Comparison of ENCODE assay signal across 24 mouse cellular contexts in the genomic region with DNA sequence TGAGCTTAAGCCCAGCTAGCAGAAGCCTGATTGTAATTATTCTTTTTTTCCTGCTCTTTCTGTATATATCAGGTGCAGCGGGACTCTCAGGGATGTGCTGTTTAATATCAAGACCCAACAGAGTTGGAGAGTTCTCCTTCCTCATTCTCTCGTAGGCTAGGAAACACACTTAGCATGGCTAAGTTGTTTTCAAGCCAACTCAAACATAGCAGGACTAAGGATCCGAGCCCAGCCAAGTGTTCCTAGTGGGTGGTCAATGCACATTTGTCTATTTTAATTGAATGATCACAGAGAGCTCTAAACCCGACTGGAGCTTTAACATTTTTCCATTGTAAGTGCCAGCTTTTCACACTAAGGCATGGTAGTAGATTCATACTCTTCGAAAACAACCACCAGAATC.
DNase-seq lines count a peak whose midpoint lies in the region; ATAC-seq and TF ChIP-seq lines count a peak whose summit lies in the region.
"Had no signal": no experiment of that assay in that cellular context is flagged by ENCODE, and none has a peak within 500 bp of the region (broad histone marks: within the 10 kb centered on the region; RNA-seq: fewer than 3 reads in every experiment).

No protein-coding gene starts in this region.

- H3K27me3 ChIP-seq in hindbrain, embryonic 16.5 days (replicated peaks; ENCODE audit: control insufficient read depth, insufficient read depth, low read length): no peaks in the 10 kb centered on the region
- no peaks in the 10 kb centered on the region for H3K27me3 ChIP-seq in hindbrain, embryonic 13.5 days
- no peaks in the 10 kb centered on the region for H3K27me3 ChIP-seq in stomach, embryonic 16.5 days (ENCODE audit: control insufficient read depth, insufficient read depth, low read length)
- H3K27me3 ChIP-seq in stomach, postnatal 0 days (ENCODE audit: control insufficient read depth, insufficient read depth, low read length): no peaks in the 10 kb centered on the region
- H3K27me3 ChIP-seq: CH12.LX; embryonic facial prominence, embryonic 12.5 days; heart, embryonic 12.5 days; hindbrain, embryonic 15.5 days; intestine, embryonic 15.5 days; liver, embryonic 15.5 days; megakaryocyte, embryonic 14.5 days; midbrain, embryonic 15.5 days had no signal

- no peak overlapping the region for H3K27ac ChIP-seq in hindbrain, embryonic 16.5 days (ENCODE audit: low read depth, low read length)
- H3K27ac ChIP-seq in hindbrain, embryonic 13.5 days: no peak overlapping the region
- H3K27ac ChIP-seq in stomach, embryonic 16.5 days (ENCODE audit: low read length): no peak overlapping the region
- no peak overlapping the region for H3K27ac ChIP-seq in stomach, postnatal 0 days (replicated peaks)
- H3K27ac ChIP-seq: embryonic facial prominence, embryonic 12.5 days; forebrain, embryonic 10.5 days; heart, adult 2 months; hindbrain, embryonic 15.5 days; intestine, embryonic 15.5 days; liver, embryonic 15.5 days; midbrain, embryonic 15.5 days had no signal

- no peak for TF ChIP-seq CTCF in stomach, postnatal 0 days (IDR thresholded peaks at IDR 0.05; ENCODE audit: low read depth)

- TF ChIP-seq EP300 in stomach, postnatal 0 days (optimal IDR thresholded peaks at IDR 0.05): no peak

- H3K4me2 ChIP-seq in hindbrain, embryonic 16.5 days (ENCODE audit: low read length): no peak overlapping the region
- H3K4me2 ChIP-seq in hindbrain, embryonic 13.5 days: no peak overlapping the region
- no peak overlapping the region for H3K4me2 ChIP-seq in stomach, embryonic 16.5 days (ENCODE audit: low read depth, low read length)
- no peak overlapping the region for H3K4me2 ChIP-seq in stomach, postnatal 0 days (replicated peaks; ENCODE audit: low read depth)
- H3K4me2 ChIP-seq: embryonic facial prominence, embryonic 12.5 days; heart, embryonic 12.5 days; hindbrain, embryonic 15.5 days; intestine, embryonic 15.5 days; liver, embryonic 15.5 days; midbrain, embryonic 15.5 days had no signal

- DNase-seq in cerebellum, postnatal 10 days: peak; percentile 49 to 73
- DNase-seq in cerebellum, adult 11-12 months: no peak
- DNase-seq in left cerebral cortex, postnatal 4 days: peak; percentile 41
- DNase-seq in left cerebral cortex, postnatal 10 days (ENCODE audit: extremely low spot score in 1 of 2, low spot score in 2 of 2): no peak
- DNase-seq in stomach, postnatal 0 days (ENCODE audit: low spot score): no peak
- DNase-seq: adrenal gland, adult 8-10 months; forebrain, postnatal 0 days; heart, adult 2 months; heart, postnatal 4 days; kidney, postnatal 36 days; lung, postnatal 4 days; right cerebral cortex, postnatal 4 days had no signal

- no peak overlapping the region for H3K9ac ChIP-seq in hindbrain, embryonic 16.5 days (ENCODE audit: low read depth, low read length)
- no peak overlapping the region for H3K9ac ChIP-seq in hindbrain, embryonic 13.5 days
- no peak overlapping the region for H3K9ac ChIP-seq in stomach, embryonic 16.5 days (ENCODE audit: low read length)
- no peak overlapping the region for H3K9ac ChIP-seq in stomach, postnatal 0 days (ENCODE audit: low read length)
- H3K9ac ChIP-seq: embryonic facial prominence, embryonic 12.5 days; forebrain, postnatal 0 days; heart, embryonic 12.5 days; hindbrain, embryonic 15.5 days; intestine, embryonic 15.5 days; liver, embryonic 15.5 days; midbrain, embryonic 15.5 days had no signal

- WGBS in hindbrain, embryonic 16.5 days: 49% methylated on average over 5 of the region's 5 CpGs
- 62% methylated on average over 5 of the region's 5 CpGs for WGBS in hindbrain, embryonic 13.5 days
- WGBS in stomach, embryonic 16.5 days: 46% methylated on average over 5 of the region's 5 CpGs
- WGBS in stomach, postnatal 0 days: 35% methylated on average over 5 of the region's 5 CpGs

- no peaks in the 10 kb centered on the region for H3K9me3 ChIP-seq in hindbrain, embryonic 16.5 days (ENCODE audit: control insufficient read depth, low read length)
- H3K9me3 ChIP-seq in hindbrain, embryonic 13.5 days: no peaks in the 10 kb centered on the region
- H3K9me3 ChIP-seq in stomach, embryonic 16.5 days (replicated peaks; ENCODE audit: control insufficient read depth, low read length): no peaks in the 10 kb centered on the region
- no peaks in the 10 kb centered on the region for H3K9me3 ChIP-seq in stomach, postnatal 0 days (ENCODE audit: control insufficient read depth, low read length)
- H3K9me3 ChIP-seq: embryonic facial prominence, embryonic 12.5 days; heart, embryonic 12.5 days; hindbrain, embryonic 15.5 days; intestine, embryonic 15.5 days; liver, embryonic 15.5 days; megakaryocyte, embryonic 14.5 days; midbrain, embryonic 15.5 days had no signal

- H3K4me1 ChIP-seq in hindbrain, embryonic 16.5 days (ENCODE audit: control insufficient read depth, insufficient read depth, low read depth, low read length): no peaks in the 10 kb centered on the region
- H3K4me1 ChIP-seq in hindbrain, embryonic 13.5 days (replicated peaks): no peaks in the 10 kb centered on the region
- H3K4me1 ChIP-seq in stomach, embryonic 16.5 days (ENCODE audit: control insufficient read depth, insufficient read depth, low read length): no peaks in the 10 kb centered on the region
- no peaks in the 10 kb centered on the region for H3K4me1 ChIP-seq in stomach, postnatal 0 days (replicated peaks; ENCODE audit: control insufficient read depth, insufficient read depth)
- H3K4me1 ChIP-seq: embryonic facial prominence, embryonic 12.5 days; forebrain, embryonic 10.5 days; heart, embryonic 12.5 days; hindbrain, embryonic 15.5 days; intestine, embryonic 15.5 days; liver, embryonic 15.5 days; megakaryocyte, embryonic 14.5 days; midbrain, embryonic 15.5 days had no signal

- ATAC-seq in hindbrain, embryonic 16.5 days: peak; percentile 45; the same call in 1 of the 2 replicates
- ATAC-seq in hindbrain, embryonic 13.5 days (ENCODE audit: low FRiP score): no peak
- ATAC-seq in stomach, embryonic 16.5 days (ENCODE audit: insufficient read depth, low FRiP score): peak; percentile 60; the same call in 1 of the 2 replicates
- no peak for ATAC-seq in stomach, postnatal 0 days (ENCODE audit: low FRiP score, low TSS enrichment)
- ATAC-seq: forebrain, postnatal 0 days; intestine, embryonic 15.5 days; midbrain, embryonic 15.5 days had no signal

- no peaks in the 10 kb centered on the region for H3K36me3 ChIP-seq in hindbrain, embryonic 16.5 days (ENCODE audit: control insufficient read depth, insufficient read depth, low read length)
- no peaks in the 10 kb centered on the region for H3K36me3 ChIP-seq in hindbrain, embryonic 13.5 days
- H3K36me3 ChIP-seq in stomach, embryonic 16.5 days (ENCODE audit: control insufficient read depth, insufficient read depth, low read length): no peaks in the 10 kb centered on the region
- no peaks in the 10 kb centered on the region for H3K36me3 ChIP-seq in stomach, postnatal 0 days (ENCODE audit: control insufficient read depth, insufficient read depth, low read length)
- H3K36me3 ChIP-seq: embryonic facial prominence, embryonic 12.5 days; forebrain, embryonic 10.5 days; heart, embryonic 12.5 days; hindbrain, embryonic 15.5 days; intestine, embryonic 15.5 days; liver, embryonic 15.5 days; midbrain, embryonic 15.5 days had no signal

- no peak overlapping the region for H3K4me3 ChIP-seq in hindbrain, embryonic 16.5 days (ENCODE audit: low read length)
- no peak overlapping the region for H3K4me3 ChIP-seq in hindbrain, embryonic 13.5 days
- no peak overlapping the region for H3K4me3 ChIP-seq in stomach, embryonic 16.5 days (replicated peaks; ENCODE audit: low read length)
- no peak overlapping the region for H3K4me3 ChIP-seq in stomach, postnatal 0 days (ENCODE audit: low read depth, low read length)
- H3K4me3 ChIP-seq: embryonic facial prominence, embryonic 12.5 days; forebrain, embryonic 10.5 days; heart, adult 2 months; heart, embryonic 12.5 days; hindbrain, embryonic 15.5 days; intestine, embryonic 15.5 days; liver, embryonic 15.5 days; megakaryocyte, embryonic 14.5 days; midbrain, embryonic 15.5 days had no signal

- intact Hi-C loops in left cerebral cortex, postnatal 4 days (cut with DNase I): no loop called here
- intact Hi-C loops in left cerebral cortex, postnatal 10 days (cut with DNase I): no loop called here

Comparison
In these comparisons a context has a peak if more than half of its experiments do, and no peak if none do; other contexts are left out.
1. DNase-seq: peak in cerebellum, postnatal 10 days (2 of 2) and left cerebral cortex, postnatal 4 days (single experiment); none in cerebellum, adult 11-12 months (single experiment), left cerebral cortex, postnatal 10 days (0 of 2) and stomach, postnatal 0 days (single experiment).
2. ATAC-seq: peak in hindbrain, embryonic 16.5 days (single experiment) and stomach, embryonic 16.5 days (single experiment); none in hindbrain, embryonic 13.5 days (single experiment) and stomach, postnatal 0 days (single experiment).